Mouse (Mus musculus) erythroblast, adult 5-6 weeks (primary cell): ENCODE results near the gene Car2. TPM values are rescaled to one million over a fixed set of nuclear protein-coding genes. Genes with fewer than 3 reads are reported as not detected.

Experiments
- ATAC-seq: replicated peaks from 2 replicates; pipeline ENCODE4 v1.8.0; 2016; ENCODE audit warnings: moderate number of reproducible peaks, mild to moderate bottlenecking, moderate TSS enrichment, inconsistent platforms; ENCODE audit not compliant: poor library complexity, low FRiP score, severe bottlenecking
- total RNA-seq, 2 experiments: library from RNA; stranded (forward) in 1 of 2; stranded (reverse) in 1 of 2; fragments of 150-400 nt in 1 of 2; fragments of 200-764, 138-1000 nt in 1 of 2; gene quantifications; 2 replicates each; pipeline versions ENCODE4 v1.2.3 to v1.2.4; 2015 to 2017; ENCODE audit warnings: low replicate concordance in 2 of 2

The Car2 gene
- total RNA-seq (2015; ENCODE audit: low replicate concordance) (2,221 and 2,248 TPM in 2 replicates), total RNA-seq (2017; ENCODE audit: low replicate concordance) (2,517 and 3,025 TPM in 2 replicates)

- ATAC-seq = peak; percentile 73
Measured at GRCm38 (mm10) chr3:14886102-14887098, at the start of gene Car2. Gene Car2, plus strand, starts transcription at chr3:14886273.

GRCm38 (mm10) chr3:14838936-14839335 lies 47.1 kb upstream of the Car2 start:
- no peak for ATAC-seq

DNA sequence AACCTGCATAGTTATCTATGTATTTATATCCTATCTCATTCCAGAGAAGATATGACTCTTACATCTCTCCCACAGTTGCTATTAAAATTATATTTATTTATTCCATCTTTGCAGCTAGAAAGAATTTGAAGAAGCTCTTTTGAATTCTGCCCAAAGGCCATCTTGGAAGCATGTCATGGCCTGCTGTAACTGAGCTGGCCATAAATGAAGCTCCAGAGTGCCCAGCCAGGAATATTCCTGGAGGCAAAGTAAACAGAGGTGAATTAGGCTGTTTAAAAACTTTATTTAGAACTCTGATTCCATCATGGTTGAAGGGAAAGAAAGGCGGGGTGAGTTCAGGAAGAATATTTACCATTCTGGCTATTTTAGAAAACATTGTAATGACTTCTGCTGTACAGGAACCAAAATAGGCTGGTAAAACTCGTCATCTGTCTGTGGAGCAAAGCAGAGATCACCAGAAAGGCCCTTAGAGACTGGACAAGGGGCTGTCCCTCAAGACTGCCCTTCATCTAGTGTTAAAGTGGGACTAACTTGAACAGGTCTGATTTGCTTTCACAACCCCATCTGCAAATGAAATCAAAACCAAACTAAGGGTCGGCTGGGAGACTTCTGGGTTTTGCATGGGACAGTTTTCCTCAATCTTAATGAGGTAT lies 46.5 kb upstream of the Car2 start:
- ATAC-seq = no peak

GRCm38 (mm10) chr3:14848587-14849254 lies 37.4 kb upstream of the Car2 start:
- no peak for ATAC-seq

- ATAC-seq = no peak
Measured at GRCm38 (mm10) chr3:14853966-14854365, 32.1 kb upstream of the Car2 start.

DNA sequence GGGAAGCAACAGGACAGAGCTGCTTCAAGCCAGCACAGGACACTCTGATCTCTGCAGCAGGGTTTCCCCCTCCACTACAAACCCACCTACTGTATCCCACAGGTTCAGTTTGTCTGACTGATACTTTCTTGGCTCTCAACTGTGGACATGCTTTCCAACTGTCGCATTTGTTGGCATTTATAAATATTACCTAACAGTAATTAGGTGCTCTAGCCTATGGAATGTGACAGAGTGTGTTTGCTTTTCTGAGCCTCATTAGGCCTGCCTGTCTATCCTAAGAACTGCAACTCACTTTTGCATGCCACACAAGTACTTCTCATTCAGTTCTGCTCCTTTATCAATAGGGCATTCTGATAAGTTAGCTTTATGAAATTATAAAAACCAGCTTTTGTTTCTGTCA lies 31.6 kb upstream of the Car2 start:
- ATAC-seq = no peak

DNA sequence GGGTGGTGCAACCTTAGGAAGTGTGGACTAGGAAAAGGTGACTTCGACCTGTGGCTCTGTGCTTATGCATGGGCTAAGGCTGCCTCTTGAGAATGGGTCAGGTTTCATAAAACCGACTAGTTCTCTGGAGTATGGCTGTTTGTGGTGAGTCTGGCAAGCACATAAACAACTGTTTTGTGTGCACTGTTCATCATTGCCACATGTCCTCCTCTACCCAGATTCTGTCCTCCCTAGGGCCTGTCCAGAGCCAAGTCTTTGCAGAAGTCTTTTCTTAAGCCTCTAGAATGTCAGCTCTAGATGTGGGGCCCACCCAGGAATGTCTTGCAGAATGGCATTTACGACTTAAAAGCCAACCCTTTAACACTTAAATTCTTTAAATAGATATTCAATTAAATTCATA lies 28.2 kb upstream of the Car2 start:
- no peak for ATAC-seq

DNA sequence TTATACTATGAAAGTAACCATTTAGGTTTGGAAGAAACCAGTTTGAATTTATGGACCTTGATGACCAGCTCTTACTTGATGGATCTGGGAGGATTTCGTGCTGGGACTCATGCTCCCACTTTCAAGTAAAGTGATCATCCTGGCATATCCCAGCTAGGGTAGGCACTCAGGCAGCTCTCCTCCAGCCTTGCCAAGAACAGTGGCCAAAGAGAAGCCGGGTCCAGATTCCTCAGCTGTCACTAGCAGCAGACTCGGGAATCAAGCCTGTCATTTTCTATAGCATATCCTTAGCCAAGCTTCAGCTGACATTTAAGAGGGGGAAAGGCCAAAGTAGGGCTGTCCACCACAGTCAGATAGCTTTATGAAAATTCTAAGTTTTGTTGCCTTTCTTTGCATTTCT lies 25.8 kb upstream of the Car2 start:
- no peak for ATAC-seq

- ATAC-seq = no peak
Measured at GRCm38 (mm10) chr3:14861165-14861564, 24.9 kb upstream of the Car2 start.

- no peak for ATAC-seq
Measured at GRCm38 (mm10) chr3:14861787-14862186, 24.3 kb upstream of the Car2 start.

DNA sequence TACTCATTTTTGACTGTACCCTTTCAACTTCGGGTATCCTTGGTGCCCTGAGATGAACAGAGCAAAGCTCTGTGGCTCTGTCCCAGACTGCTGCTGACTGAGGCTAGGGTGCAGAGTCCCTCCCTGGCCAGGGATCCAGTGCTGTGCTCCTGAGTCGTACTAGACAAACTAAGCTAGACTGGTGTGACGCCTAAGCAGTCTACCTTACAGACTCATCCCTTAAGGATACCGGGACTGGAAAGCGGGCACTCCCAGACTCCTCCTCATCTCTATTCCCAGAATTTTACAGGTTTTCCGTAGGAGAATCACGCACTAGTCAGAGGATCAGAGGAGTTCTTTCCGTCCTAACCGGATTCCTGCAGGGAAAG lies 23.4 kb upstream of the Car2 start:
- no peak for ATAC-seq

DNA sequence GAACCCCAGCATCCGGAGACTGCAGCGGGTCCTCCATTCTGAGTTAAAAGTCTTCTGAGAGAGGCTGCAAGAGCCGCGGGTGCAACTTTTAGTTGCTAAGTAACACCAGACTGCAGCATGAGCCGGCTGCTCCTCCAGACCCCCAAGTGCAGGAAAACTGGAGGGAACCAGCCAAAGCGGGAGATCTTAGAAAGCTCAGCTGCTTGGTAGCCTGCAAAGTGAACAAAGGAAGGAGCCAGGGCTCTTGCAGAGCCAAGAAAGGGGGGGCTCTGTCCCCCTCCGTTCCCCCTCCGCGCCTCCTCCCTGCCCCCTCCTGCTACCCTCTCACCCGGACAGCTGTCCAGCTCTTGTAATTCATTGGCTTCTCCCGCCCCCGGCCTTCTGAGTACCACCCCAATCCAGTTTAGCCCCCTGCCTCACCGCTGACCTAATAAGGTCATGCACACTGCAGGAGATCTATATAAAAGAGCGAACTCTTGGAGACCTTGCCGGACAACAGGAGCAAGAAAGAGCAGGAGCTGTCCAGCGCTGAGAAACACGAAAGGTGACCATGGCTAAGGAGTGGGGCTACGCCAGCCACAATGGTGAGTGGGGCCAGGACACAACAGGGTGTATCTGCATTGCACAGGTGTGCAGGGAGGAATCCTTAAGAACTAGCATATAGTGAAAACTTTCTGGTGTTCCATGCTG lies 22.9 kb upstream of the Car2 start, which contains the start of gene Car3:
Gene Car3, plus strand, starts transcription at position 491 of the 690 bp plus-strand sequence.
- no peak for ATAC-seq

DNA sequence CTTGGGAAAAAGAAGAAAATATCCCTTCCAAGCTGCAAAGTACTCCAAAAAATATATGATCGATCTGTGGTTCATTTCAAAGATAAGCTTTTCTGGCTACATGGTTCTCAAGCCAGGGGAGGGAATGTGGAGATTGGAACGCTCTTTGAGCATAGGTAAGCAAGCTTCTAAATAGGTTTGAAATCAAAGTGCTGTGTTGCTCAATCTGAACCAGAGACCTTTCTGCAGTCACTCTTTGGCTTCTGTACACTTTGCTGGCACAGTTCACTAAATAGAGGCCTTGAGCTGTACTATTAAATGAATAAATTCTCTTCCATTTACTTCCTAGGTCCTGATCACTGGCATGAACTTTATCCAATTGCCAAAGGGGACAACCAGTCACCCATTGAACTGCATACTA lies 22.2 kb upstream of the Car2 start:
- ATAC-seq = no peak

- ATAC-seq = no peak
Measured at GRCm38 (mm10) chr3:14865941-14866340, 20.1 kb upstream of the Car2 start.

DNA sequence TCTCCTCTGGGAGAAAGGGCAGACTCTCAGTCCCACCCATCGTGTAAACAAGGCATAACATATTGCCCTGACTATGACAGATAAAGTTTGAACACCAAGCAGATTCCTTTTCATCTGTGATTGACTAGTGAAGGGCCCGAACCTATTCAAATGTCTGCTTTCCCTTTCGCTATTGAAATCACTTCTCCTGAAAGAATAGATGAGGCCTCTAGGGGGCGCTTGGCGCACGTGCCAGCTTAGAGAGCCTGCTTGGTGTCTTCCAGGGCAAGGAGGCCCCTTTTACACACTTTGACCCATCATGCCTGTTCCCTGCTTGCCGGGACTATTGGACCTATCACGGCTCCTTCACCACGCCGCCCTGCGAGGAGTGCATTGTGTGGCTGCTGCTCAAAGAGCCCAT lies 16.3 kb upstream of the Car2 start:
- peak; percentile 82 for ATAC-seq

- no peak for ATAC-seq
Measured at GRCm38 (mm10) chr3:14870528-14870927, 15.5 kb upstream of the Car2 start.

DNA sequence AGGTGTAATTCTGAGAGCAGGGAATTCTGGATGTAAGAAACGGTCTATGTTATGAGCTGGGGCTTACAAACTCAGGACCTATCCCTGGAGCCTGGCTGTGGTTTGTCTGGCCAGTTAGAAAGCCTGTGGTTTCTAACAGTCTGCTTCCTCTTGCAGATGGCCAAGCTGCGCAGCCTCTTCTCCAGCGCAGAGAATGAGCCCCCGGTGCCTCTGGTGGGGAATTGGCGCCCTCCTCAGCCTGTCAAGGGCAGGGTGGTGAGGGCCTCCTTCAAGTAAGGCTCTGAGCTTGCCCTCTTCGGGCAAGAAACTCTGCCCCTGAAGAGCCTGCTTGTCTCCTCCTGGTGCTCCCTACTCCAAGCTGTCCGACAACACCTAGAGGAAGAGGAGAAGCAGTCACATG lies 14.7 kb upstream of the Car2 start:
- no peak for ATAC-seq

- 0 out of 2 replicates have a peak, but pooled peaks have one; percentile 12 for ATAC-seq
Measured at GRCm38 (mm10) chr3:14874402-14875040, 11.6 kb upstream of the Car2 start.

- no peak for ATAC-seq
Measured at GRCm38 (mm10) chr3:14876325-14876918, 9.7 kb upstream of the Car2 start.
